Mouse (Mus musculus): ENCODE data around the gene Tmprss11b. TPM values are rescaled to one million over a fixed set of nuclear protein-coding genes. Genes with fewer than 3 reads are reported as not detected.

Gene Tmprss11b
- polyA plus RNA-seq, 1 experiment from 2014 or later = not detected

- H3K9ac ChIP-seq (ENCODE audit: low read length) = no peak overlapping the region
- WGBS = 63% methylated on average over 1 of the region's 1 CpGs
- no peak overlapping the region for H3K4me3 ChIP-seq (ENCODE audit: low read length)
- no peaks in the 10 kb centered on the region for H3K9me3 ChIP-seq (ENCODE audit: control insufficient read depth, low read length)
- no peak overlapping the region for H3K27ac ChIP-seq (ENCODE audit: low read length)
- H3K4me1 ChIP-seq (replicated peaks; ENCODE audit: control insufficient read depth, insufficient read depth, low read length) = no peaks in the 10 kb centered on the region
- no peak for ATAC-seq (ENCODE audit: low read depth)
- no peaks in the 10 kb centered on the region for H3K36me3 ChIP-seq (ENCODE audit: control insufficient read depth, insufficient read depth, low read length)
- no peaks in the 10 kb centered on the region for H3K27me3 ChIP-seq (ENCODE audit: control insufficient read depth, insufficient read depth, low read depth, low read length)
- H3K4me2 ChIP-seq (ENCODE audit: low read depth, low read length) = no peak overlapping the region
Observed at GRCm38 (mm10) chr5:86621778-86622177, 54.4 kb downstream of the Tmprss11b start.

Other genes with a start within 250 kb of the Tmprss11b start
- gene Tmprss11a, start 207.4 kb downstream of the Tmprss11b start, polyA plus RNA-seq (2015; fragmentation: Nextera tagmentation; extraction: Ambion mirVana) = 0.10 TPM in 1 of 2 replicates, not detected in the other
- 0.15 TPM in 1 of 2 replicates, not detected in the other for gene Tmprss11g, start 157.8 kb downstream of the Tmprss11b start, polyA plus RNA-seq (2015; fragmentation: Nextera tagmentation; extraction: Ambion mirVana)
- not detected in 2 replicates for gene Tmprss11f, start 43.9 kb downstream of the Tmprss11b start, polyA plus RNA-seq (2015; fragmentation: Nextera tagmentation; extraction: Ambion mirVana)
- gene Tmprss11e, start 69.5 kb upstream of the Tmprss11b start, polyA plus RNA-seq (2015; fragmentation: Nextera tagmentation; extraction: Ambion mirVana) = not detected in 2 replicates
- gene Ythdc1, start 127.9 kb upstream of the Tmprss11b start, polyA plus RNA-seq (2015; fragmentation: Nextera tagmentation; extraction: Ambion mirVana) = 33.7 and 34.6 TPM in 2 replicates
- 0.09 and 1.1 TPM in 2 replicates for gene Ugt2b34, start 230.6 kb upstream of the Tmprss11b start, polyA plus RNA-seq (2015; fragmentation: Nextera tagmentation; extraction: Ambion mirVana)